Mouse (Mus musculus): ENCODE measurements around the gene CT030661.1. TPM values are rescaled to one million over a fixed set of nuclear protein-coding genes. Genes with fewer than 3 reads are reported as not detected.

The CT030661.1 gene
- polyA plus RNA-seq, 1 experiment from 2014 or later, result 14.3 TPM

Other genes starting within 250 kb of the CT030661.1 start
- gene Zfp947, start 148.6 kb downstream of the CT030661.1 start, polyA plus RNA-seq (2014; fragmentation: Nextera tagmentation; extraction: Ambion mirVana), result 2.4 and 3.2 TPM in 2 replicates
- gene Zfp994, start 89.2 kb downstream of the CT030661.1 start, polyA plus RNA-seq (2014; fragmentation: Nextera tagmentation; extraction: Ambion mirVana), result 4.0 and 5.2 TPM in 2 replicates
- 19.8 and 21.6 TPM in 2 replicates for gene Zfp944, start 46.6 kb upstream of the CT030661.1 start, polyA plus RNA-seq (2014; fragmentation: Nextera tagmentation; extraction: Ambion mirVana)
- 11.9 and 14.8 TPM in 2 replicates for gene Zfp758, start 46.6 kb upstream of the CT030661.1 start, polyA plus RNA-seq (2014; fragmentation: Nextera tagmentation; extraction: Ambion mirVana)
- gene Zfp946, start 109.4 kb upstream of the CT030661.1 start, polyA plus RNA-seq (2014; fragmentation: Nextera tagmentation; extraction: Ambion mirVana), result 32.6 and 39.3 TPM in 2 replicates

Data from midbrain, embryonic 11.5 days (tissue).